ENCODE assay signal across 9 mouse cellular contexts in genomic region chr8:104341678-104342077, GRCm38 (mm10). TPM values are rescaled to one million over a fixed set of nuclear protein-coding genes. Genes with fewer than 3 reads are reported as not detected.
DNase-seq lines count a peak whose midpoint lies in the region; ATAC-seq and TF ChIP-seq lines count a peak whose summit lies in the region.
"Had no signal": no experiment of that assay in that cellular context is flagged by ENCODE, and none has a peak within 500 bp of the region (broad histone marks: within the 10 kb centered on the region; RNA-seq: fewer than 3 reads in every experiment).

No protein-coding gene starts in this region.

- H3K4me1 ChIP-seq in heart, embryonic 13.5 days, result peaks cover 51% of the 10 kb centered on the region
- H3K4me1 ChIP-seq in ES-Bruce4 (ENCODE audit: control insufficient read depth, insufficient read depth, low read length), result no peaks in the 10 kb centered on the region
- H3K4me1 ChIP-seq in hindbrain, embryonic 11.5 days (replicated peaks; ENCODE audit: control insufficient read depth, insufficient read depth, low read length), result no peaks in the 10 kb centered on the region
- peaks cover 36% of the 10 kb centered on the region for H3K4me1 ChIP-seq in midbrain, embryonic 10.5 days
- H3K4me1 ChIP-seq in thymus, adult 2 months (replicated peaks; ENCODE audit: control insufficient read depth, insufficient read depth, low read length), result peaks cover 17% of the 10 kb centered on the region

- H3K4me2 ChIP-seq in heart, embryonic 13.5 days, result peak overlapping the region; percentile 83
- peak overlapping the region; percentile 66 for H3K4me2 ChIP-seq in hindbrain, embryonic 11.5 days (replicated peaks; ENCODE audit: low read depth, low read length)

- no peak for TF ChIP-seq CTCF in ES-Bruce4 (IDR thresholded peaks at IDR 0.05; ENCODE audit: low read depth, low read length)
- TF ChIP-seq CTCF in thymus, adult 2 months (IDR thresholded peaks at IDR 0.05; ENCODE audit: borderline replicate concordance, control insufficient read depth, extremely low read depth, insufficient read depth, low read length, poor library complexity), result no peak

- peak overlapping the region; percentile 78 for H3K4me3 ChIP-seq in heart, embryonic 13.5 days
- H3K4me3 ChIP-seq in ES-Bruce4 (ENCODE audit: low read depth, low read length), result peak overlapping the region; percentile 74; the same call in 1 of the 2 replicates
- peak overlapping the region; percentile 54 for H3K4me3 ChIP-seq in hindbrain, embryonic 11.5 days (ENCODE audit: low read depth, low read length)
- peak overlapping the region; percentile 70 for H3K4me3 ChIP-seq in midbrain, embryonic 10.5 days
- no peak overlapping the region for H3K4me3 ChIP-seq in thymus, adult 2 months (ENCODE audit: control insufficient read depth, insufficient read depth, low read length)

- TF ChIP-seq EP300 in ES-Bruce4 (IDR thresholded peaks at IDR 0.05; ENCODE audit: insufficient read depth, low read depth, low read length), result no peak

- no peak for TF ChIP-seq POLR2A in ES-Bruce4 (IDR thresholded peaks at IDR 0.05; ENCODE audit: insufficient read depth, low read length)
- TF ChIP-seq POLR2A in thymus, adult 2 months (IDR thresholded peaks at IDR 0.05; ENCODE audit: control insufficient read depth, extremely low read depth, insufficient read depth, low read length, poor library complexity), result no peak

- no peaks in the 10 kb centered on the region for H3K27me3 ChIP-seq in heart, embryonic 13.5 days (replicated peaks)
- no peaks in the 10 kb centered on the region for H3K27me3 ChIP-seq in ES-Bruce4 (ENCODE audit: control insufficient read depth, insufficient read depth, low read length, poor library complexity, severe bottlenecking)
- H3K27me3 ChIP-seq in hindbrain, embryonic 11.5 days (ENCODE audit: control insufficient read depth, insufficient read depth, low read length), result no peaks in the 10 kb centered on the region
- H3K27me3 ChIP-seq in midbrain, embryonic 10.5 days (ENCODE audit: low read depth, poor library complexity, severe bottlenecking), result no peaks in the 10 kb centered on the region
- H3K27me3 ChIP-seq in thymus, adult 2 months (ENCODE audit: control insufficient read depth, insufficient read depth, low read length), result no peaks in the 10 kb centered on the region

- H3K9ac ChIP-seq in heart, embryonic 13.5 days, result peak overlapping the region; percentile 96
- H3K9ac ChIP-seq in ES-Bruce4 (ENCODE audit: low read depth, poor library complexity, severe bottlenecking), result peak overlapping the region; percentile 62; the same call in 1 of the 2 replicates
- no peak overlapping the region for H3K9ac ChIP-seq in hindbrain, embryonic 11.5 days (ENCODE audit: low read depth, low read length)

- H3K36me3 ChIP-seq in heart, embryonic 13.5 days, result peaks cover 29% of the 10 kb centered on the region
- H3K36me3 ChIP-seq in ES-Bruce4 (ENCODE audit: control insufficient read depth, insufficient read depth, low read length, poor library complexity, severe bottlenecking), result no peaks in the 10 kb centered on the region
- no peaks in the 10 kb centered on the region for H3K36me3 ChIP-seq in hindbrain, embryonic 11.5 days (ENCODE audit: control insufficient read depth, insufficient read depth, low read length)
- H3K36me3 ChIP-seq in midbrain, embryonic 10.5 days, result peaks cover 10% of the 10 kb centered on the region; the same call in 1 of the 2 replicates
- no peaks in the 10 kb centered on the region for H3K36me3 ChIP-seq in thymus, adult 2 months (ENCODE audit: control insufficient read depth, insufficient read depth, low read length)

- H3K27ac ChIP-seq in heart, embryonic 13.5 days (replicated peaks), result peak overlapping the region; percentile 94
- H3K27ac ChIP-seq in ES-Bruce4 (ENCODE audit: insufficient read depth, low read length), result no peak overlapping the region
- no peak overlapping the region for H3K27ac ChIP-seq in hindbrain, embryonic 11.5 days (ENCODE audit: low read depth, low read length)
- H3K27ac ChIP-seq in midbrain, embryonic 10.5 days (replicated peaks), result peak overlapping the region; percentile 92
- H3K27ac ChIP-seq in thymus, adult 2 months (ENCODE audit: control insufficient read depth, insufficient read depth, low read length), result no peak overlapping the region

- no peak for ATAC-seq in heart, embryonic 13.5 days (ENCODE audit: extremely low read depth, insufficient number of reproducible peaks, low FRiP score, low TSS enrichment)
- ATAC-seq in hindbrain, embryonic 11.5 days (ENCODE audit: low FRiP score), result peak; percentile 0; the same call in 1 of the 2 replicates

- 36% methylated on average over 6 of the region's 6 CpGs for WGBS in heart, embryonic 13.5 days
- WGBS in hindbrain, embryonic 11.5 days, result 50% methylated on average over 6 of the region's 6 CpGs
- 44% methylated on average over 6 of the region's 6 CpGs for WGBS in midbrain, embryonic 10.5 days
- 87% methylated on average over 6 of the region's 6 CpGs for WGBS in thymus, adult 2 months

- DNase-seq in heart, adult 18-20 months, result no peak
- no peak for DNase-seq in hindbrain, embryonic 11.5 days (ENCODE audit: low spot score)
- DNase-seq in midbrain, embryonic 10.5 days (ENCODE audit: low spot score), result no peak
- DNase-seq in ovary, postnatal 14 days (ENCODE audit: low spot score), result no peak
- DNase-seq in thymus, adult 2 months, result no peak
- no peak for DNase-seq in layer of hippocampus, postnatal 10 days (ENCODE audit: low spot score in 2 of 2)

- no peaks in the 10 kb centered on the region for H3K9me3 ChIP-seq in heart, embryonic 13.5 days
- H3K9me3 ChIP-seq in ES-Bruce4 (replicated peaks; ENCODE audit: control insufficient read depth, insufficient read depth, low read length, poor library complexity, severe bottlenecking), result no peaks in the 10 kb centered on the region
- H3K9me3 ChIP-seq in hindbrain, embryonic 11.5 days (ENCODE audit: control insufficient read depth, low read length), result no peaks in the 10 kb centered on the region
- no peaks in the 10 kb centered on the region for H3K9me3 ChIP-seq in midbrain, embryonic 10.5 days (replicated peaks)

RNA-seq across cellular contexts. Expression of gene Cmtm3, which starts 2.5 kb away (rescaled TPM):
- polyA plus RNA-seq in heart, embryonic 13.5 days (2015; fragmentation: Nextera tagmentation; extraction: Ambion mirVana), result 95.9 and 100 TPM in 2 replicates
- 10 to 100 TPM; 14.4 to 17.6 TPM for total RNA-seq in heart, adult 18-20 months (2021)
- 20.3 and 22.2 TPM in 2 replicates for polyA plus RNA-seq in ES-Bruce4 (2011; ENCODE audit: insufficient read depth, insufficient read length, low read depth, missing spikeins)
- polyA plus RNA-seq in hindbrain, embryonic 11.5 days (2014; fragmentation: Nextera tagmentation; extraction: Ambion mirVana), result 74.8 and 87.5 TPM in 2 replicates
- polyA plus RNA-seq in midbrain, embryonic 10.5 days (2016; fragmentation: Nextera tagmentation; extraction: Ambion mirVana), result 72.8 and 79.1 TPM in 2 replicates
- polyA plus RNA-seq in thymus, adult 2 months (2012; rRNA removed), result 63.4 and 76.3 TPM in 2 replicates
- total RNA-seq in layer of hippocampus, postnatal 10 days (2021), result 10 to 100 TPM; 18.5 to 23.5 TPM

RNA-seq across cellular contexts. Expression of gene Cmtm2b, which starts 19.6 kb away (rescaled TPM):
- polyA plus RNA-seq in heart, embryonic 13.5 days (2015; fragmentation: Nextera tagmentation; extraction: Ambion mirVana), result not detected in 2 replicates
- not detected for total RNA-seq in heart, adult 18-20 months (2021)
- not detected in 2 replicates for polyA plus RNA-seq in ES-Bruce4 (2011; ENCODE audit: insufficient read depth, insufficient read length, low read depth, missing spikeins)
- not detected in 2 replicates for polyA plus RNA-seq in hindbrain, embryonic 11.5 days (2014; fragmentation: Nextera tagmentation; extraction: Ambion mirVana)
- not detected in 2 replicates for polyA plus RNA-seq in midbrain, embryonic 10.5 days (2016; fragmentation: Nextera tagmentation; extraction: Ambion mirVana)
- not detected in 2 replicates for polyA plus RNA-seq in thymus, adult 2 months (2012; rRNA removed)
- total RNA-seq in layer of hippocampus, postnatal 10 days (2021), result not detected
- total RNA-seq: gastrocnemius, postnatal 25 days had no signal

RNA-seq across cellular contexts. Expression of gene Gm11020, which starts 20.3 kb away (rescaled TPM):
- polyA plus RNA-seq in heart, embryonic 13.5 days (2015; fragmentation: Nextera tagmentation; extraction: Ambion mirVana), result not detected in 2 replicates
- not detected for total RNA-seq in heart, adult 18-20 months (2021)
- not detected in 2 replicates for polyA plus RNA-seq in ES-Bruce4 (2011; ENCODE audit: insufficient read depth, insufficient read length, low read depth, missing spikeins)
- polyA plus RNA-seq in hindbrain, embryonic 11.5 days (2014; fragmentation: Nextera tagmentation; extraction: Ambion mirVana), result not detected in 2 replicates
- polyA plus RNA-seq in midbrain, embryonic 10.5 days (2016; fragmentation: Nextera tagmentation; extraction: Ambion mirVana), result not detected in 2 replicates
- polyA plus RNA-seq in thymus, adult 2 months (2012; rRNA removed), result not detected in 2 replicates
- not detected for total RNA-seq in layer of hippocampus, postnatal 10 days (2021)
- total RNA-seq: gastrocnemius, postnatal 25 days had no signal

RNA-seq across cellular contexts. Expression of gene Cmtm1, which starts 31.7 kb away (rescaled TPM):
- not detected in 2 replicates for polyA plus RNA-seq in heart, embryonic 13.5 days (2015; fragmentation: Nextera tagmentation; extraction: Ambion mirVana)
- total RNA-seq in heart, adult 18-20 months (2021), result not detected
- not detected in 2 replicates for polyA plus RNA-seq in ES-Bruce4 (2011; ENCODE audit: insufficient read depth, insufficient read length, low read depth, missing spikeins)
- not detected in 2 replicates for polyA plus RNA-seq in hindbrain, embryonic 11.5 days (2014; fragmentation: Nextera tagmentation; extraction: Ambion mirVana)
- polyA plus RNA-seq in midbrain, embryonic 10.5 days (2016; fragmentation: Nextera tagmentation; extraction: Ambion mirVana), result not detected in 2 replicates
- not detected in 2 replicates for polyA plus RNA-seq in thymus, adult 2 months (2012; rRNA removed)
- total RNA-seq in layer of hippocampus, postnatal 10 days (2021), result not detected
- total RNA-seq: gastrocnemius, postnatal 25 days had no signal

RNA-seq across cellular contexts. Expression of gene Gm45711, which starts 31.8 kb away (rescaled TPM):
- polyA plus RNA-seq in heart, embryonic 13.5 days (2015; fragmentation: Nextera tagmentation; extraction: Ambion mirVana), result not detected in 2 replicates
- total RNA-seq in heart, adult 18-20 months (2021), result not detected
- polyA plus RNA-seq in ES-Bruce4 (2011; ENCODE audit: insufficient read depth, insufficient read length, low read depth, missing spikeins), result not detected in 2 replicates
- polyA plus RNA-seq in hindbrain, embryonic 11.5 days (2014; fragmentation: Nextera tagmentation; extraction: Ambion mirVana), result not detected in 2 replicates
- polyA plus RNA-seq in midbrain, embryonic 10.5 days (2016; fragmentation: Nextera tagmentation; extraction: Ambion mirVana), result not detected in 2 replicates
- not detected in 2 replicates for polyA plus RNA-seq in thymus, adult 2 months (2012; rRNA removed)
- not detected for total RNA-seq in layer of hippocampus, postnatal 10 days (2021)
- total RNA-seq: gastrocnemius, postnatal 25 days had no signal

Comparison
In these comparisons a context has a peak if more than half of its experiments do, and no peak if none do; other contexts are left out.
1. H3K27ac ChIP-seq: peak in heart, embryonic 13.5 days (single experiment) and midbrain, embryonic 10.5 days (single experiment); none in ES-Bruce4 (single experiment), hindbrain, embryonic 11.5 days (single experiment) and thymus, adult 2 months (single experiment).